7 mouse cellular contexts compared by ENCODE assay signal in the genomic region with DNA sequence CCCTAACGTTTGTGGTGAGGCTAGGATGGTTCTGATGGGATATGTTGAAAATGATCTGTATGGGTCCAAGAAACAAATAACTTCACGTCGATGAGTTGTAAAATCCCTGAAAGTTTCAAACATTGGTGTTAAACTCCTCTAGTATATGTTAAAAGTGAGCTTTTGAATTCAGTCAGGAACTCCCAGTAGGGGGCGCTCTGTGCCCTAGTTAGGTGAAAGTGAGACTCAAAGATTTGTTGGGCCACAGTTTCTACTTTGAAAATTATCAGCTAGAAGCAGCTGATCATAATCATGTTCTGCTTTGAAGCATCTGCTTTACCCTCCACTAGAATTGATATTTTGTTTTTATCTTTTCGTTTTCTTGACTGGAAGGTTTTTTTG.
DNase-seq lines count a peak whose midpoint lies in the region; ATAC-seq and TF ChIP-seq lines count a peak whose summit lies in the region.

No protein-coding gene starts in this region.

- DNase-seq in right cerebral cortex, postnatal 14 days = peak; percentile 51
- no peak for DNase-seq in right cerebral cortex, postnatal 25 days
- DNase-seq in adrenal gland, adult 18-20 months (ENCODE audit: low spot score in 2 of 2) = peak; percentile 84 to 89
- DNase-seq in embryo, embryonic 10.5 days (ENCODE audit: low spot score) = peak; percentile 66
- DNase-seq in kidney, adult 8-10 months = peak; percentile 50 to 85
- DNase-seq in lung, postnatal 0 days (ENCODE audit: low spot score) = peak; percentile 50
- peak; percentile 88 for DNase-seq in testis, postnatal 10 days (ENCODE audit: low spot score)

- no peak overlapping the region for H3K4me2 ChIP-seq in lung, postnatal 0 days (replicated peaks; ENCODE audit: low read depth, low read length)

- no peak overlapping the region for H3K9ac ChIP-seq in lung, postnatal 0 days (replicated peaks; ENCODE audit: low read depth)

- H3K4me3 ChIP-seq in lung, postnatal 0 days (ENCODE audit: low read depth, low read length) = no peak overlapping the region

- H3K4me1 ChIP-seq in lung, postnatal 0 days (ENCODE audit: insufficient read depth, low read depth, low read length) = no peaks in the 10 kb centered on the region

- ATAC-seq in lung, postnatal 0 days = no peak; the same call in 1 of the 2 replicates

- TF ChIP-seq CTCF in lung, postnatal 0 days (IDR thresholded peaks at IDR 0.05) = peak; percentile 58

- no peak overlapping the region for H3K27ac ChIP-seq in lung, postnatal 0 days (ENCODE audit: low read length)

- no peaks in the 10 kb centered on the region for H3K27me3 ChIP-seq in lung, postnatal 0 days (replicated peaks; ENCODE audit: insufficient read depth, low read length)

- WGBS in lung, postnatal 0 days = 38% methylated on average over 5 of the region's 5 CpGs

- no peaks in the 10 kb centered on the region for H3K36me3 ChIP-seq in lung, postnatal 0 days (ENCODE audit: insufficient read depth, low read length)

- no peak for TF ChIP-seq EP300 in lung, postnatal 0 days (IDR thresholded peaks at IDR 0.05)

- H3K9me3 ChIP-seq in lung, postnatal 0 days (ENCODE audit: low read length) = peaks cover 15% of the 10 kb centered on the region
